Mouse (Mus musculus) urinary bladder, postnatal 36 days (tissue): Measurements from ENCODE around the gene Tmem168.

Experiments
- DNase-seq, 2 experiments: peaks; one replicate each; pipeline ENCODE4 v3.0.0; 2022; ENCODE audit warnings: low spot score in 2 of 2, mixed read lengths in 1 of 2

Tmem168 gene

GRCm38 (mm10) chr6:13586154-13586553 is 21.7 kb downstream of the Tmem168 start:
- DNase-seq = no peak

GRCm38 (mm10) chr6:13584788-13585187 is 23.1 kb downstream of the Tmem168 start:
- no peak for DNase-seq

GRCm38 (mm10) chr6:13582075-13582474 is 25.8 kb downstream of the Tmem168 start:
- DNase-seq = no peak

GRCm38 (mm10) chr6:13565734-13566133 is 42.2 kb downstream of the Tmem168 start:
- DNase-seq = no peak

GRCm38 (mm10) chr6:13555266-13555665 is 52.6 kb downstream of the Tmem168 start:
- no peak for DNase-seq

- DNase-seq = no peak
These were observed 66.1 kb downstream of the Tmem168 start for GRCm38 (mm10) chr6:13541761-13542160.

- DNase-seq = no peak
These were observed 70.5 kb downstream of the Tmem168 start for GRCm38 (mm10) chr6:13537275-13537964.
